Mouse (Mus musculus) layer of hippocampus, adult 9-11 months (tissue): ENCODE results near the gene Gpr180.

Experiments used
- DNase-seq: peaks from one replicate; pipeline ENCODE4 v3.0.0; 2022

The Gpr180 gene

GRCm38 (mm10) chr14:118212188-118212804 is 75.3 kb downstream of the Gpr180 start:
- DNase-seq: no peak
